Mouse (Mus musculus) lung, embryonic 16.5 days (tissue): ENCODE measurements around the gene Evi5l. TPM values are rescaled to one million over a fixed set of nuclear protein-coding genes. Genes with fewer than 3 reads are reported as not detected.

Experiments used
- ATAC-seq: fragments of 200-750 bp; cut with Nextera tagmentation; 2 replicates; pipeline ENCODE4 v1.8.0; 2017; ENCODE audit warnings: low read depth, mild to moderate bottlenecking, moderate library complexity
- H3K27ac ChIP-seq: fragments of 300-500 bp; sonication (generic); 2 replicates; pipeline ENCODE4 v1.5.1; 2014; ENCODE audit warnings: mild to moderate bottlenecking, control low read depth, low read length
- H3K27me3 ChIP-seq: fragments of 300-500 bp; sonication (generic); 2 replicates; pipeline ENCODE4 v1.6.1; 2014; ENCODE audit warnings: low read depth, low read length, mixed read lengths; ENCODE audit not compliant: control insufficient read depth, insufficient read depth
- H3K36me3 ChIP-seq: fragments of 300-500 bp; sonication (generic); 2 replicates; pipeline ENCODE4 v1.6.1; 2014; ENCODE audit warnings: low read length; ENCODE audit not compliant: control insufficient read depth, insufficient read depth
- H3K4me1 ChIP-seq: fragments of 300-500 bp; sonication (generic); replicated peaks from 2 replicates; pipeline ENCODE4 v1.6.1; 2014; ENCODE audit warnings: low read length, mixed read lengths; ENCODE audit not compliant: control insufficient read depth, insufficient read depth
- H3K4me2 ChIP-seq: fragments of 300-500 bp; sonication (generic); 2 replicates; pipeline ENCODE4 v1.6.1; 2014; ENCODE audit warnings: low read depth, low read length, control low read depth
- H3K4me3 ChIP-seq: fragments of 300-500 bp; sonication (generic); 2 replicates; pipeline ENCODE4 v1.5.1; 2014; ENCODE audit warnings: mild to moderate bottlenecking, low read length, control low read depth
- H3K9ac ChIP-seq: fragments of 300-500 bp; sonication (generic); 2 replicates; pipeline ENCODE4 v1.6.1; 2014; ENCODE audit warnings: low read length, control low read depth
- H3K9me3 ChIP-seq: fragments of 300-500 bp; sonication (generic); 2 replicates; pipeline ENCODE4 v1.6.1; 2016; ENCODE audit warnings: low read length; ENCODE audit not compliant: control insufficient read depth
- WGBS: fragments of 180-500 bp; shearing (Covaris S2); extraction: QIAGEN DNeasy Blood & Tissue Kit; methylation state at CpG from one replicate; pipeline ENCODE4 v1.1.7; 2014; 5-methylcytosine and 5-hydroxymethylcytosine counted together
- polyA plus RNA-seq: library from polyadenylated mRNA; unstranded; fragments of >200 nt; fragmentation: Nextera tagmentation; extraction: Ambion mirVana; gene quantifications from 2 replicates; pipeline ENCODE4 v1.2.1, GENCODE M21; 2015

The Evi5l gene
- polyA plus RNA-seq, 1 experiment from 2014 or later = 24.5 TPM

GRCm38 (mm10) chr8:4227919-4228318 is 61.6 kb downstream of the Evi5l start:
- H3K4me3 ChIP-seq = no peak overlapping the region
- ATAC-seq = no peak
- H3K9ac ChIP-seq = no peak overlapping the region
- no peaks in the 10 kb centered on the region for H3K36me3 ChIP-seq
- 91% methylated on average over 4 of the region's 4 CpGs for WGBS
- no peak overlapping the region for H3K4me2 ChIP-seq
- H3K27me3 ChIP-seq = peaks cover 7% of the 10 kb centered on the region
- H3K27ac ChIP-seq = no peak overlapping the region
- no peaks in the 10 kb centered on the region for H3K4me1 ChIP-seq
- no peaks in the 10 kb centered on the region for H3K9me3 ChIP-seq

DNA sequence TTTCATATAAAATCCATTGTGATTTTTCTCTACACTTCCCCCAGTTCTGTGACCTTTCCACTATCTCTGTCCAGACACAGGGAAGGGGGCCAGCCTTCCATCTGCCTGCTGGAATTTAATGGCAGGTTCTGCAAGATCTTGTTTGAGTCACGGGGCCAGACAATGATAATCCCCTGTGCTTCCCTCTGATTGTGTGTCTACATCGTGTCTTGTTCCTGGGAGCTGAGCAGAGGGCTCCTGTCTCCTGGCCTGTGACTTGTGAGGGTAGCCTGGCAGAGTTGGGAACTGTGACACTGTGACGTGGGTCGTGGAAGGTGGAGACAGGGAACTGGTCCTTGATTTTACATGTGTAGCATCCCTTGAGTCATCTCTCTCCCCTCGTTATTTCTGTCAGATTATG is 63.4 kb downstream of the Evi5l start:
- Histone ChIP-seq H3K4me2 (no peak overlapping the region), H3K9ac (no peak overlapping the region), H3K36me3 (no peaks in the 10 kb centered on the region), H3K27me3 (peaks cover 7% of the 10 kb centered on the region), H3K27ac (no peak overlapping the region), H3K9me3 (no peaks in the 10 kb centered on the region), H3K4me3 (no peak overlapping the region), H3K4me1 (no peaks in the 10 kb centered on the region)
- WGBS = 72% methylated on average over 5 of the region's 5 CpGs
- ATAC-seq = no peak

DNA sequence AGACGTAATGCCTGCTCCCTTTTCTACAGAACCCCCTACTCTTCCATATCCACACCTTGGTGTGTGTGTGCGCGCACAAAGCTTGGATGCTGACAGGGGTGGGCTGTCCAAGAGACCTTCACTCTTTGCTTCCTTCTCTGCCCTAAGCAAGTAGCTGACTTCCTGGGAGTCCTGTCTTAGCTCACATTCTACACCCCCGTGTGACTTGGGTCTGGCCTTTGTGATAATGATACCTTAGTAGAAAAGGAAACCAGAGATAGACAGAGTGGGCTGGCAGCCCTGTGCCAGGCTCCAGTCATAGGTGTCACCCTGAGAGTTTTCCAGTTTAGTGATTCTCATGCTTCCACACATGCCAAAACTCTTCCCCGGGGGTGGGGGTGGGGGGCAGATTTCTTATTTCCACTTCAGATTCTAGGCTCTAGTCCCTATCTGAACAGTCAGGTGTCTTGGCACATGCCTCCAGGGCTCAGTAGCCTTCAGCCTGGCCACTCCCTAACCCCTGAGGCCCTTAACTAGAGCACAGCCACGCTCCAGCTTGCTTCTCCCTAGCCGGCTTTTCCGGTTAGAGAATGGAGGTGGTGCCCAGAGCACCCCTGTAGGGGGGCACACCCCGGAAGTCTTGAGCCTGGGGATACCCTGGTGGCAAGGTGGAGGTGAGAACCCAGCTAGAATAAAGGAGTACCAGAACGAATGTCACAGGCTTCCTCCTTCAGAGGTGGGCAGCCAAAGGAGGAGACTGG is 64.4 kb downstream of the Evi5l start:
- no peaks in the 10 kb centered on the region for H3K4me1 ChIP-seq
- ATAC-seq = peak; percentile 75
- no peaks in the 10 kb centered on the region for H3K36me3 ChIP-seq
- 47% methylated on average over 10 of the region's 10 CpGs for WGBS
- H3K4me2 ChIP-seq = no peak overlapping the region
- no peak overlapping the region for H3K9ac ChIP-seq
- peaks cover 7% of the 10 kb centered on the region for H3K27me3 ChIP-seq
- H3K9me3 ChIP-seq = no peaks in the 10 kb centered on the region
- H3K27ac ChIP-seq = 0 out of 2 replicates have a peak overlapping the region, but pooled peaks have one; percentile 36
- no peak overlapping the region for H3K4me3 ChIP-seq

- peak overlapping the region; percentile 80 for H3K4me3 ChIP-seq
- no peaks in the 10 kb centered on the region for H3K9me3 ChIP-seq
- H3K36me3 ChIP-seq = no peaks in the 10 kb centered on the region; the same call in 1 of the 2 replicates
- H3K4me2 ChIP-seq = peak overlapping the region; percentile 67
- peak overlapping the region; percentile 95 for H3K27ac ChIP-seq
- peak overlapping the region; percentile 78 for H3K9ac ChIP-seq
- no peaks in the 10 kb centered on the region for H3K27me3 ChIP-seq
- ATAC-seq = no peak
- H3K4me1 ChIP-seq = peaks cover 20% of the 10 kb centered on the region
- 19% methylated on average over 15 of the region's 15 CpGs for WGBS
These were observed 71.6 kb downstream of the Evi5l start for GRCm38 (mm10) chr8:4237814-4238433.

DNA sequence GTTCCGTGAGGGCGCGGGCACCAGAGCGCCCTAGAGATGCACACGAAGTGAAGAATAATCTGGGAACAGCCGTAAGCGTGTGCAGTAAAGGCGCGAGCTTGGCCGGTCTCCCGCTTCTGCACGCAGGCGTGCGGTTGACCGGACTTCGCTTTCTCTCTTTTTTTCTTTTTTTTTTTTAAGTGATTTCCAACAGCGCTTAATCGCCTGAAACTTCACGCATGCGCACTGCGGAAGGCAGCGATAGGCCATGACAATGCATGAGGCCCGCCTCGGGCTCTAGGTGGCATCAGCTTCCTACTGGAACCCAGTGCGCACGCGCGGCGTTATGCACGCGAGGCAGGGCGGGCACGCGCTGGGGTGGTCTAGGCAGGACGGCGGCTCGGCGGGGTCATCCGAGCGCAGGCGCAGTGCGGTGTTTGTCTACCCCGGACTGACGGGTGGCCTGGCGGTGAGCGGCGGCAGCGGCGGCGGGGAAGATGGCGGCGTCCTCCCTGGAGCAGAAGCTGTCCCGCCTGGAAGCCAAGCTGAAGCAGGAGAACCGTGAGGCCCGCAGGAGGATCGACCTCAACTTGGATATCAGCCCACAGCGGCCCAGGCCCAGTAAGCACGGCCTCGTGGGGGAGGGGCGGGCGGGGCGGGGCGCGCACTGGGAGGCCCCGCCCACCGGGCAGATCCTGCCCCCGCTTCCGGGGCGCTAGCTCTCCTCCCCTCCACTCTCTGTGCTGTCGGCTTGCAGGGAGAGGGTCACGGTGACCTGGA is 72.2 kb downstream of the Evi5l start, which contains the start of the genes Map2k7 and Gm49320:
Gene Map2k7, plus strand, starts transcription at position 307 of the 759 bp plus-strand sequence.
Gene Gm49320, plus strand, starts transcription at position 432 of the 759 bp plus-strand sequence.
- WGBS = 0% methylated on average over 54 of the region's 71 CpGs
- Histone ChIP-seq H3K27ac (peak within 1 kb of the TSS; percentile 95), H3K27me3 (no peaks in the 10 kb centered on the region), H3K36me3 (peaks cover 5% of the 10 kb centered on the region), H3K9me3 (no peaks in the 10 kb centered on the region), H3K4me2 (peak within 1 kb of the TSS; percentile 85), H3K9ac (peak within 1 kb of the TSS; percentile 85), H3K4me1 (peaks cover 20% of the 10 kb centered on the region), H3K4me3 (peak within 1 kb of the TSS; percentile 80)
- ATAC-seq = peak; percentile 96

DNA sequence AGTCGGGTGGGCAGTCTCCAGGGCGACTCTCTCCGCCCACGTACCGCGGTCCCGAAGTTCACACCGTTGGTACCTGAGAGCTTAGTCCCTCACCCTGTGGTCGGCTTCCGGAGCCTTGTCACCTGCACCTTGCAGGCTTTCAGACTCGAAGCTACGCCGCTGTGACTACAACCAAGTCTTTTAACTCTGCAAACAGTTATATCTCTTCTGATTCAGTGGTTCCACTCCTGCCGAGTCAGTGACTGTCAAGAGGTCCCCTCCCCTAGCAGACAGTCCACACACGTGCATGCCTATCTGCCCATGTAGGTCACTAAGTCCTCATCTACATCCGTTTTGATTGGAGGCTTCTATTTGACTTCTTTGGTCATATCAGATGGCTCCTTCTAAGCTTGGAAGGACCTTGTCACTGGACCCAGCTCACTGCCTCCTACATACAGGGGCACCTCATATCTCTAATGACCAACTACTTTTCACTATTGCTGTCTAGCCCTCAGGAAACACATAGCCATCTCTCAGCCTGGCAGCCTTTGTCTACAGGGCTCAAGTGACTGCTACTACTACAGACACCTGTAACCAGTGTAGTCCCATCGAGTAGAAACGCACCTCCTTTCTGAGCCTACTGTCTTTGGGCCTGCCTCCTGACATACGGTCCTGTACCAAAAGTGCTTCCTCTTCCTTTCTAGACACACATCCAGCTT is 73.0 kb downstream of the Evi5l start:
- ATAC-seq = peak; percentile 10
- WGBS = 9% methylated on average over 19 of the region's 19 CpGs

GRCm38 (mm10) chr8:4245061-4245460 is 78.7 kb downstream of the Evi5l start:
- H3K27ac ChIP-seq = no peak overlapping the region
- H3K4me2 ChIP-seq = no peak overlapping the region
- peaks cover 12% of the 10 kb centered on the region for H3K4me1 ChIP-seq
- WGBS = 95% methylated on average over 5 of the region's 5 CpGs
- H3K27me3 ChIP-seq = no peaks in the 10 kb centered on the region
- no peaks in the 10 kb centered on the region for H3K9me3 ChIP-seq
- no peak overlapping the region for H3K9ac ChIP-seq
- no peak overlapping the region for H3K4me3 ChIP-seq
- peaks cover 32% of the 10 kb centered on the region for H3K36me3 ChIP-seq
- ATAC-seq = no peak

More for the DNA sequence above, 73.0 kb downstream of the Evi5l start:
- H3K36me3 ChIP-seq = peaks cover 13% of the 10 kb centered on the region
- H3K4me1 ChIP-seq = peaks cover 20% of the 10 kb centered on the region
- peak overlapping the region; percentile 85 for H3K9ac ChIP-seq
- H3K27me3 ChIP-seq = no peaks in the 10 kb centered on the region
- no peaks in the 10 kb centered on the region for H3K9me3 ChIP-seq
- H3K4me2 ChIP-seq = peak overlapping the region; percentile 85
- peak overlapping the region; percentile 80 for H3K4me3 ChIP-seq
- peak overlapping the region; percentile 88; the same call in 1 of the 2 replicates for H3K27ac ChIP-seq

DNA sequence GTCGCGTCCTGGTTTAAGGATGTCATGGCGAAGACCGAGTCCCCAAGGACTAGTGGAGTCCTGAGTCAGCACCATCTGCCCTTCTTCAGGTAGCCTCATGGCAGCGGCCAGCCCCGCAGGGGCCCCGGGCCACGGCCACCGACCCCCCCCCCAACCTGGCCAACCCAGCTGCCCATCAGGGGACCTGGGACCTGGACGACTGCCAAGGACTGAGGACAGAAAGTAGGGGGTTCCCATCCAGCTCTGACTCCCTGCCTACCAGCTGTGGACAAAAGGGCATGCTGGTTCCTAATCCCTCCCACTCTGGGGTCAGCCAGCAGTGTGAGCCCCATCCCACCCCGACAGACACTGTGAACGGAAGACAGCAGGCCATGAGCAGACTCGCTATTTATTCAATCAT is 79.4 kb downstream of the Evi5l start:
- H3K27ac ChIP-seq = no peak overlapping the region
- peaks cover 32% of the 10 kb centered on the region for H3K36me3 ChIP-seq
- H3K4me1 ChIP-seq = peaks cover 8% of the 10 kb centered on the region
- no peaks in the 10 kb centered on the region for H3K27me3 ChIP-seq
- H3K4me3 ChIP-seq = no peak overlapping the region
- ATAC-seq = no peak
- H3K9me3 ChIP-seq = no peaks in the 10 kb centered on the region
- H3K9ac ChIP-seq = no peak overlapping the region
- H3K4me2 ChIP-seq = no peak overlapping the region
- WGBS = 93% methylated on average over 11 of the region's 13 CpGs
